Mouse (Mus musculus): ENCODE measurements around the gene Zfp365.

Zfp365 gene

DNA sequence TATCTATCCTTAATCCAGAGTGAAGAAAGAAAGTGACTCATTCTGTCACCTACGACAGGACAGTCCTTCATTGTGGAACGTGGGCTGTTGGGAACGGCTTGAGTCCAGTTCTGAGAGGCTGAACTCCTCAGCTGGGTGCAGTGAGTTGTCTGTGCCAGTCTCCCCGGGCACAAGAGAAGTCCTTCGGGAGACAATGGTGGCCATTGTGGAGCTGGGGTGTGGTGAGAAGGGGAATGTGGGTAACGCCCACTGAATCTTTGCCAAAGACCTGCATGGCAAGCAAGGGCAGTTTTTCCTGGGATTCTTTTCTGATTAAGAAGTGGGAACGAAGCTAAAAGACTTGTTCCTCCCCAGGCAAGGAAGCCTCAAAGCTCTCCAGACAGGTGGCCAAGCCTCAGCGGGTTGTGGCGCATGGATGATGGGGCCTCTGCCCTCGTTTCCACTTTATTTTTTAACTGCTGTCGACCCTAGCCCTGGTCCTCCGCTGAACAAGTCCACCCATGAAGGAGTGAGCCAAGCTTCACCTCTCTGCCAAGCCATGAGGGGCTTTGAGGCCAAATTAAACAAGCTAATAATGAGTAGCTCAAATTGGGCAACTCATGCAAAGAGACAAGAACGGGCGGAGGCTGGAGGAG lies 66.3 kb downstream of the Zfp365 start:
- DNase-seq (ENCODE audit: extremely low spot score) = no peak

DNA sequence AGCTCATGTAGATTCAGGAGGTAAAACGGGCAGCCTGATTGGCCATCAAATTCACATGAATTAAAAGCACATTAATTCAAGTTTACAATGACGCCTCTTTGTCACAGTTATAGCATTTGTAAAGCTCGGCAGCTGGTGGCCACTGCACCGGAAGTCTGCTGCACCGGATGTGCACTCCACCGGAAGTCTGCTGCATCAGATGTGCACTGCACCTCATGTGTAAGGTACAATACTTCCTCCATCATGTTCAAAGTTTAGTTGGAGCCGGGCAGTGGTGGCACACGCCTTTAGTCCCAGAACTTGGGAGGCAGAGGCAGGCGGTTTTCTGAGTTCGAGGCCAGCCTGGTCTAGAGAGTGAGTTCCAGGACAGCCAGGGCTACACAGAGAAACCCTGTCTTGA lies 70.9 kb downstream of the Zfp365 start:
- DNase-seq (ENCODE audit: extremely low spot score) = no peak

- no peak for DNase-seq (ENCODE audit: extremely low spot score)
These were observed 71.7 kb downstream of the Zfp365 start for GRCm38 (mm10) chr10:67840735-67841134.

- DNase-seq (ENCODE audit: extremely low spot score) = no peak
These were observed 73.3 kb downstream of the Zfp365 start for GRCm38 (mm10) chr10:67839156-67839555.

DNA sequence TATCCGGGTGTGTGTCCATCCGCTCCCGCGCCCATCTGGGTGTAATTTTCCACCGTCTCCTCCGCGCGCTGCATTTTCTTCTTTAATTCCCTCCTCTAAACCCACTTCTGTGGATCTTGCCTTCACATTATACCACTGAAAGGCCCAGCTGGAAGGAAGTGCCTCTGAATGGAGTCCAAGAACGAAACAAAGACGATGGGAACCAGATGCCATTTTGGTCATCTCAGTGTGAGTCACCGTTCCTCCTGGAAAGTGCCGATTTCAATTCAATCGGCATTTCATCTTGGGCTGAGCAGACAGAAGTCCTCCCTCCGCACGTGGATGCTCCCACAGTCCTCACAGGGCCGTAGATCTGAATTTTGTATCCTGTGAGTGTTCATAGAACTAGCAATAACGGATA lies 76.0 kb downstream of the Zfp365 start:
- DNase-seq (ENCODE audit: extremely low spot score) = no peak

All from embryo, embryonic 9.5 days (tissue).